Mouse (Mus musculus) brain, embryonic 14.5 days (tissue): ENCODE measurements around the gene Rspry1.

Source experiments
- CTCF ChIP-seq: fragments of 200-500 bp; IDR thresholded peaks from 2 replicates; pipeline ENCODE4 v1.5.1; 2012; ENCODE audit warnings: inconsistent platforms, mild to moderate bottlenecking, moderate library complexity, borderline replicate concordance; ENCODE audit not compliant: insufficient read depth, insufficient read length; ENCODE audit errors: extremely low read depth
- POLR2A ChIP-seq: fragments of 200-500 bp; IDR thresholded peaks from 2 replicates; pipeline ENCODE4 v1.6.1; 2012; ENCODE audit warnings: mild to moderate bottlenecking, inconsistent platforms, borderline replicate concordance; ENCODE audit not compliant: poor library complexity, insufficient read depth, insufficient read length, severe bottlenecking; ENCODE audit errors: extremely low read depth

- TF ChIP-seq CTCF (no peak), POLR2A (no peak)
Measured at GRCm38 (mm10) chr8:94607064-94607463, 5.3 kb downstream of the Rspry1 start.
